Mouse (Mus musculus): ENCODE measurements at regions not wholly inside any gene's neighbourhood (a gene's known extent, or its start where the extent isn't known, plus 50 kb on each side); places are given as distances from the start of the nearest gene placed in this dataset.

DNA sequence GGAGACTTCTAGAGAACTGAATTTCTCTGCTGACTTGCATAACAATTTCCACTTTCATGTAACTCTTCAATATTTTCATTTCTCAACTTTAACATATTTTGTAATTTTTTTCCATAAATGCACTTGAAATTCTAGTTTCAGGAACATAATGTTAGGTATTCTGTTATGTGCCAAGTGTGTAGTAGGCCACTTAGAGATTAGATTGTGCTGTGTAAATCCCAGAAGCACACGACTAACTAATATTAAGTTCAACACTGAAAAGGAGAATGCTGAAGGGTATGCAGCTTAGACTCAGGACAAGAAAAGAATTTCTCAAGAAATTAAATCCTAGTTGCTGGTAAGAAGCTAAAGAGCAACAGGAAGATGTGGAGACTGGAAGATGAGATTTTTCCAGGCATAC is 455.8 kb upstream of the Negr1 start:
- TF ChIP-seq CTCF (IDR thresholded peaks at IDR 0.05; ENCODE audit: borderline replicate concordance, extremely low read depth, insufficient read depth, insufficient read length), result no peak
- no peak for TF ChIP-seq POLR2A (IDR thresholded peaks at IDR 0.05; ENCODE audit: borderline replicate concordance, extremely low read depth, insufficient read depth, insufficient read length, poor library complexity, severe bottlenecking)
